Mouse (Mus musculus) retina, postnatal 1 day (tissue): ENCODE measurements around the gene Rbfox2.

Experiments
- DNase-seq: peaks from one replicate; pipeline ENCODE4 v3.0.0-alpha.2; 2012

Gene Rbfox2

GRCm38 (mm10) chr15:77134483-77134882 is 172.3 kb downstream of the Rbfox2 start:
- no peak for DNase-seq

GRCm38 (mm10) chr15:77129154-77129553 is 177.7 kb downstream of the Rbfox2 start:
- no peak for DNase-seq

DNA sequence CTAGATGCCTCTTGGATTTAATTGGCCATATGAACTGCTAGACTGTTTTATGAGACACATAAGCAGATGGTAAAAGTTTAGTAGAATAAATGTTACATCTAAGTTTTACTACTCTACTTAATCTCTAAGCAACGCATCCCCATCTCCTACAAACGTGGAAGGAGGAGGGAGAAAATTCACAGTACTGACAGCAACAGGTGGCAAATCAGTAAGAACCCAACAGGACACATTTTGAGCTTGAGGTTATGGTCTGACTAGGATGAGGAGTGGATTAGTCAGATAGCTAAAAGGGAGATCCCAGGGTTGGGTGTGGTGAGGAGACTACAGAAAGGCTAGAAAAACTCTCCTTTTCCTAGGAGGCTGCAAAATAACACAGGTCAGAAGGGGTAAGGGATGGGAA is 179.1 kb downstream of the Rbfox2 start:
- DNase-seq, result no peak

- DNase-seq, result no peak
Measured at GRCm38 (mm10) chr15:77126674-77127073, 180.1 kb downstream of the Rbfox2 start.

DNA sequence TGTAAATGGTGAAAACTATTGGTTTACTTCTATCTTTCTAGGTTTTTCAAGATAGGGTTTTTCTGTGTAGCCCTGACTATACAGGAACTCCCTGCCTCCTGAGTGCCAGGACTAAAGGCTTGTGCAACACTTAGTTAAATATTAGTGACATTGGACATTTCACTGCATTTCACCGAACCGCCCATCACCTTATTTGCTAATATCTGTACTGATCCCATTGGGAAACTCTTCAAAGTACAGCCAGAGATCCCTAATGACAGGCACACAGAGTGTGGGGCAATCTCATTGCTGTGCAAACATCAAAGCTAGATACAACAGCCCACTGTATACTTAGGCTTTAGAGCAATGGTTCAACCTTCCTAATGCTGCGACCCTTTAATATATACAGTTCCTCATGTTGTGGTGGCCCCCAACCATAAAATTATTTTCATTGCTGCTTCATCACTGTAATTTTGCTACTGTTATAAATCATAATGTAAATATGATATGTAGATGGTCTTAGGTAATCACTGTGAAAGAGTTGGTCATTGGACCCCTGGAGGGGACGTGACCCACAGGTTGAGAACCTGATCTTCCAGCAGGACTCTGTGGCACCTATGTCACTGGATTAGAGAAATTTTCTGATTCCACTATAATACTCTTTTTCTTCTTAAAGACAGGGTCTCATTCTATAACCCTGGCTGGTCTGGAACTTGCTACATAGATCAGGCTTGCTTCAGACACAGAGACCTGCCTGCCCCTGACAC is 182.3 kb downstream of the Rbfox2 start:
- DNase-seq, result no peak

DNA sequence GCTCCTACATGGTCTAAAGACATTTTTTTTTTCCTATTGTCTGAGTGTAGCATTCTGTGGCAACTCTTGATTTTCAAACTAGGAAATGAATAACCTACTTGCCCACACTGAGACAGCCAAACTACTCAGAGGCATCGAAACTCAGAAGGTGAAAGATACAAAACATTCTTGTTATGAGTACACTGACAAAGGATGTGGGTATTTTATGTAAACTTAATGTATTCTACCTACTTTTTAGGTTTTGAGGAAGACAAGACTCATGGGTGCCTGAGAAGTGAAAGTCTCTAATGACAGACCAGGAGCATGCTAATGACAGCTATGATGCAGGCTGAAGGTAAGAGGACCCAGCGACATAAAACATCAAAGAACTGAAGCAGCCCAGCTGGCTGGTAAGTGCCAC is 184.0 kb downstream of the Rbfox2 start:
- no peak for DNase-seq

DNA sequence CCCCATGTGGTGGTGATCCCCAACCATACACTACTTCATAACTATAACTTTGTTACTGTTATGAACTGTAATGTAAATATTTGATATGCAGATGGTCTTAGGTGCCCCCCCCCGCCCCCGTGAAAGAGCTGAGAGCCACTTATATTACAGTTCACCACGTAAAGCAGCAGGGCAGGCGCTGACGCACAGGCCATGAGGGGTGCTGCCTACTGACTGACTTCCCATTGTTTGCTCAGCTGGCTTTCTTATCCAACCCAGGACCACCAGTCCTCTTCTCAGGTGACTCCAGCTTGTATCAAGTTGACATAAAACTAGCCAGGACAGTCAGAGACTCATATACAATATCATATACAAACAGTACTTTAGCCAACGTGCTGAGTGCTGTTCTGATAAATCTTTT is 184.6 kb downstream of the Rbfox2 start:
- DNase-seq, result no peak

DNA sequence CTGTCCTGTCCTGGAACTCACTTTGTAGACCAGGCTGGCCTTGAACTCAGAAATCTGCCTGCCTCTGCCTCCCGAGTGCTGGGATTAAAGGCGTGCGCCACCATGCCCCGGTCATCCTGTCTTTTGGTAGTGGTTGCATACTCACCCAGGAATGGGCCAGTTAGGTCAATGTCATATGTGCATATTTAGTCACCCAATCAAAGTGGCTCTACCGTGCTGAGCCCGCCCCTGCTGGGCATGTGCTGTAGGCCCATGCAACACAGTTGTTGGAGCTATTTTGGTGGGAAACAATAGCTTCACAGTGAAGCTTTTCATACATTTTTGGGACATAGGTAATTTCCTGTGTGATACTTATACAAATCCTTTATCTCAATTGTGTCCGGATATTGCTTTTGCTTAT is 187.1 kb downstream of the Rbfox2 start:
- no peak for DNase-seq

DNA sequence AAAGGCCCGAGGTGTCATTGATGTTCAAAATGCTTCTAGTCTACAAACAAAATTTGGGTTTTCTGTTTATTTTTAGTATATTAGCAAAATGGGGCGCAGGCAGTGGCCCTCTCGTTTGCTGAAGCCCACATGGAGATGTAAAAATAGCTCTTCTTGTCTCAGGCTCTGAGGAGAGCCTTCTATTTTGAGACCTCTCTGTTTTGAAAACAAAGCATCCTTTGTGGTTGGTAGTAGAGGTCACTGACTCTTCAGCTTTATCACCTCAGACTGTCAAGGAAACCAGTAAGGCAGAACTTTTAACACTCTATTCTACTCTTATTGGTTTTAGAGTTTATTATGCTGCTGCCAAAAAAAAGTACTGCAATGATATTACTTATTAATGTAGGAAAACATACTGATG is 189.6 kb downstream of the Rbfox2 start:
- no peak for DNase-seq

- DNase-seq, result no peak
Measured at GRCm38 (mm10) chr15:77116139-77116722, 190.6 kb downstream of the Rbfox2 start.

GRCm38 (mm10) chr15:77115456-77115855 is 191.3 kb downstream of the Rbfox2 start:
- no peak for DNase-seq

GRCm38 (mm10) chr15:77113591-77113990 is 193.2 kb downstream of the Rbfox2 start:
- DNase-seq, result no peak

DNA sequence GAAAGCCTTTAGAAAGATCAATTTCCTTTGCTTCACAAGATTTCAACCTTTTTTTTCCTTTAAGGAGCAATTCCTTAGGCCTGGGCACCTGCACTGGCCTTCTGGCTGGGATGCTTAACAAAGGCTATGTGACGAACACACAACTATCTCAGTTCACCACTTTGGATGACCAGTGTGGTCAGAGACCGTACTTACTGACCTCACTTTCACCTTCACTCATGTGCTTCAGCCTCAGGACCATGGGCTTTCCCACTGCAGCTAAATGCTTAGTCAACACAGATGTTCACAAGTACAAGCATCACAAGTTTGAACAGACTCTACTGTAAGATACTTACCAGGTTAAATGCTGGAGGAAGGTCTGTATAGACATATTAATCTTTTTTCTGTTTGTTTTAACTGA is 194.4 kb downstream of the Rbfox2 start:
- no peak for DNase-seq

- no peak for DNase-seq
Measured at GRCm38 (mm10) chr15:77111924-77112323, 194.9 kb downstream of the Rbfox2 start.

GRCm38 (mm10) chr15:77110452-77110851 is 196.4 kb downstream of the Rbfox2 start:
- DNase-seq, result no peak

DNA sequence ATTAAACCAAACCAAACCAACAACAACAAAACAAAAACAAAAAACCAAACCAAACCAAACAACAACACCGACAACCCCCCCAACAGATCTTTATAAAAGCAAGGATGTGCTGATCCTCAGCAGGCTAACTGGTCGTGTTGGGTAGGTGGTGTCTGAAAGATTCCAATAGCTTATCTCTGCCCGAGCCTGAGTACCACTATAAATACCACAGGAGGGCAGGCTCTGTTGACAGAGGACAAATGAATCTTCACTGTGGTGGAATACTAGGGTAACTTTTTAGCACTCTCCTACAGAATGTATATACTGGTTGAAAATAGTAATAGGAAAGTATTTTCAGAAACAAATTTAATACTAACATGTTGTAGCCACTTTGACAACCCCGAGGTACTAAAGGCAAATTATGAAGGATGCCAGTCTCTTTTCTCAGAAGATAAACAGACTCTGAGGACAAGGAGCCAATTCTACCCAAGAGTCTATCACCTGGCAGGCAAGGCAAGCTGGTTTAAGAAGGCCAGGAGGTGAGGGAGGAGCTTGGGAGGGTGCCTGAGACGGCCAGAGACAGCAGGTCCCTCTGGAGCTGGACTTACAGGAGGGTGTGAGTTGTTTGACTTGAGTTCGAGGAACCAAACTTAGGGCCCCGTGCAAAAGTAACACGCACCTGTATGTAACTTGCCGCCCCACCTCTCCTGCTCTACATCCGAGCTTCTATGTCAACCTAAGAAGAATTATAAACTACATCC is 199.5 kb downstream of the Rbfox2 start:
- DNase-seq, result no peak

DNA sequence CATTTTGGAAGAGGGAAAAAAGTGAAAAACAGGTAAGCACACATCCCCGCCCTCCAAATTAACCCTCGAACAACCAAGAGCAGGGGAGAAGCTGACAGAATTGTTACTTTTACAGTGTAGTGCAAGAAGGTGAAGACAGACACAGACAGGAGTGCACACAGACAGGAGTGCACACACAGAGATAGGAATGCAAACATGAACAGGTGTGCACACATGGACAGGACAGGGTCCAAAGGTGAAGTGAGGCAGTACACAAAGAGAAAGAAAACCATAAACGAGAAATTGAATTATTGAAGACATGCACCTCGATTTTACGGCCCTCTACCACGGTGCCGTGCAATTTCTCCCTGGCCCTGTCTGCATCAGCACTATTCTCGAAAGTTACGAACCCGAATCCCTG is 201.5 kb downstream of the Rbfox2 start:
- no peak for DNase-seq

DNA sequence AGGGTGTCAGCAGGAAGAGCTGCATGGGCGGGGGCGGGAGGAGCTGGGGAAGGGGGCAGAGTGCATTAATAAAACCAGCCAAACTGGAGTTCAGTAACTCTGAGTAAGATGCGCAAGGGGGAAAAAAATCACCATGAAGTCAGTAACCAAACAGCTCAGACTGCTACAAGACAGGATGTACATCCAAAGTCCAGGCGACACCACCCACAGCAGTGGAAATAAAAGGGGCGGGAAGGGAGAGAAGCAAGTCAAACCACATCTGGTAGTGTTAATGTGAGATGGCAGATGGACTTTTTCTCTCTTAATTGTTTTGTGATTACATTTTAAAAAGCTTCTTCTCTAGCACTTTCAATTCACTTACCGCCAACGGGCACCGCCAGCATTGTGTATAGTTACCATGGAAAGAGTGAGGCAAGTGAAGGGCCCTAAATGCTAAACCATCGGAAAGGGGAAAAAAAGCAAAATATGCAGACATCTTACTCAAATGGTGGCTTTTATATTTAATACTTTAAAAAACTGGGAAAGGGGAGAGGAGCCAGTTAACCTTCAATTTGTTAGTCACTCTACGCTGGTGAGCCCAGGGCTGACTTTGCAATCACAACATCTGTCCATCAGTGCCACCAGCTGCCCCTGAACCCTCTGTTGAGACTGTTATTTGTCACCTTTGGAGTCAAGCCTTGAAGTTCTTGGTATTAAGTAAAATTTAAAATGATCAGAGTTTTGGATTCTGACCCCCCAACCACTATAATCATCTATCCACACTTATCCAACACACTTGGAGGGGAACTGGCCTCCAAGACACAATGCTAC is 202.2 kb downstream of the Rbfox2 start:
- DNase-seq, result no peak

- DNase-seq, result no peak
Measured at GRCm38 (mm10) chr15:77102685-77103084, 204.1 kb downstream of the Rbfox2 start.

GRCm38 (mm10) chr15:77099756-77100155 is 207.0 kb downstream of the Rbfox2 start:
- DNase-seq, result no peak

DNA sequence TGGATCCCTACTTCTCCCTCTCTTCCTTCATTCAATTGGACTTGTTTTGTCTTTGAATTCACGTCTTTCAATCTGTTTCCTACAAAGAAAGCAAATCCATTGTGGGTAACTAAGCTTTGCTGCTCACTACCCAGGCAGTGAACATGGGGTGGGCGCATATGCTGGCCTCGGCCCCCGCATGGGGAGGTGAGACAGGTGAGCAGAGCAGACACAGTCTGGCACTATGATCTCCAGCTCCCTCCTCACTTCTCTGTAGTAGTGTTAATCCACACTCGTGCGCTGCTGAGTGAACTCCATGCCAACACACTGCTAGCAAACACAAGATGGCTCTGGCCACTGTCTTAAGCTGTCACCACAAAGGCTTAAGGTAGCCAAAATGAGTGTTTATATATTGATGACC is 209.4 kb downstream of the Rbfox2 start:
- no peak for DNase-seq

GRCm38 (mm10) chr15:77095216-77095615 is 211.6 kb downstream of the Rbfox2 start:
- no peak for DNase-seq

DNA sequence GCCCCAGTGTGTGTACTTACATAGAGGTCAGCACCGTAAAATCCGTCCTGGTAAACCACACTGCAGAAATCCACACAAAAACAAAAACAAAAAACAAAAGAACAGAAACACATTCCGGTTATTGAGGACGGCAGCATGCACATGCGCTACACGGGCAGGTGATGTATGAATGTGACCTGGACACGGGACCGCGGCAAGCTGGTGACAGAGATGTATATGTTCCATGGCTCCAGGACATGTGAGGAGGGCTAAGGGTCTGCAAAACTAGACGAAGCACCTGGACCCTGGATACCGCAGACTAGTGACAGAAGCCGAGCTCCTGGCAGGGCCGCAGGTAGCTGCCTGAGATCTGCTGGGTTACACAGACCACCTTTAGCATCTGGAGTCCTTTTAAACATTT is 212.4 kb downstream of the Rbfox2 start:
- DNase-seq, result no peak
